In genomic region chr11:51607096-51607738, GRCm38 (mm10) we compare ENCODE assay signal across 8 mouse cellular contexts. TPM values are rescaled to one million over a fixed set of nuclear protein-coding genes. Genes with fewer than 3 reads are reported as not detected.
DNase-seq lines count a peak whose midpoint lies in the region; ATAC-seq and TF ChIP-seq lines count a peak whose summit lies in the region.

No protein-coding gene starts in this region.

- no peaks in the 10 kb centered on the region for H3K27me3 ChIP-seq in lung, embryonic 15.5 days
- H3K27me3 ChIP-seq in limb, embryonic 13.5 days = no peaks in the 10 kb centered on the region
- no peaks in the 10 kb centered on the region for H3K27me3 ChIP-seq in small intestine, adult 2 months (ENCODE audit: control insufficient read depth, insufficient read depth, low read length)

- H3K9me3 ChIP-seq in lung, embryonic 15.5 days = no peaks in the 10 kb centered on the region
- no peaks in the 10 kb centered on the region for H3K9me3 ChIP-seq in limb, embryonic 13.5 days

- peaks cover 29% of the 10 kb centered on the region for H3K4me1 ChIP-seq in lung, embryonic 15.5 days
- peaks cover 4% of the 10 kb centered on the region for H3K4me1 ChIP-seq in embryonic fibroblast, embryonic 13.5 days (ENCODE audit: control insufficient read depth, insufficient read depth, low read length)
- H3K4me1 ChIP-seq in limb, embryonic 13.5 days = peaks cover 37% of the 10 kb centered on the region
- peaks cover 3% of the 10 kb centered on the region for H3K4me1 ChIP-seq in small intestine, adult 2 months (ENCODE audit: control insufficient read depth, insufficient read depth, insufficient read length, low read length)

- WGBS in lung, embryonic 15.5 days = 7% methylated on average over 15 of the region's 15 CpGs
- WGBS in limb, embryonic 13.5 days = 7% methylated on average over 15 of the region's 15 CpGs
- WGBS in small intestine, adult 2 months = 2% methylated on average over 15 of the region's 15 CpGs

- DNase-seq in lung, postnatal 14 days = no peak
- DNase-seq in urinary bladder, adult 2 months (ENCODE audit: low spot score) = no peak
- DNase-seq in right cerebral cortex, adult 18-20 months = no peak
- no peak for DNase-seq in MN1 (ENCODE audit: low spot score)

- peak overlapping the region; percentile 80 for H3K4me2 ChIP-seq in lung, embryonic 15.5 days
- H3K4me2 ChIP-seq in limb, embryonic 13.5 days (replicated peaks) = peak overlapping the region; percentile 93

- H3K36me3 ChIP-seq in lung, embryonic 15.5 days = peaks cover 34% of the 10 kb centered on the region
- H3K36me3 ChIP-seq in limb, embryonic 13.5 days = peaks cover 35% of the 10 kb centered on the region
- H3K36me3 ChIP-seq in small intestine, adult 2 months (ENCODE audit: control insufficient read depth, insufficient read depth, low read length) = peaks cover 27% of the 10 kb centered on the region

- H3K9ac ChIP-seq in lung, embryonic 15.5 days = peak overlapping the region; percentile 88
- H3K9ac ChIP-seq in limb, embryonic 13.5 days = peak overlapping the region; percentile 100

- TF ChIP-seq CTCF in embryonic fibroblast, embryonic 13.5 days (IDR thresholded peaks at IDR 0.05; ENCODE audit: borderline replicate concordance, insufficient read depth, low read length) = no peak
- no peak for TF ChIP-seq CTCF in small intestine, adult 2 months (IDR thresholded peaks at IDR 0.05; ENCODE audit: extremely low read depth, insufficient read length, insufficient replicate concordance, low read depth, low read length)

- H3K4me3 ChIP-seq in lung, embryonic 15.5 days = peak overlapping the region; percentile 99
- peak overlapping the region; percentile 61 for H3K4me3 ChIP-seq in embryonic fibroblast, embryonic 13.5 days (ENCODE audit: insufficient read depth, low read length)
- peak overlapping the region; percentile 95 for H3K4me3 ChIP-seq in limb, embryonic 13.5 days
- H3K4me3 ChIP-seq in small intestine, adult 2 months (ENCODE audit: low read depth, low read length) = peak overlapping the region; percentile 88

- TF ChIP-seq POLR2A in embryonic fibroblast, embryonic 13.5 days (IDR thresholded peaks at IDR 0.05; ENCODE audit: low read depth, low read length) = no peak
- no peak for TF ChIP-seq POLR2A in small intestine, adult 2 months (IDR thresholded peaks at IDR 0.05; ENCODE audit: low read depth, low read length)

- peak; percentile 41 for ATAC-seq in lung, embryonic 15.5 days (ENCODE audit: borderline replicate concordance, extremely low read depth, low FRiP score, low TSS enrichment)
- peak; percentile 37; the same call in 1 of the 2 replicates for ATAC-seq in limb, embryonic 13.5 days (ENCODE audit: low FRiP score, low read depth)

- peak overlapping the region; percentile 94 for H3K27ac ChIP-seq in lung, embryonic 15.5 days
- peak overlapping the region; percentile 51 for H3K27ac ChIP-seq in embryonic fibroblast, embryonic 13.5 days (ENCODE audit: insufficient read depth, low read length)
- peak overlapping the region; percentile 94 for H3K27ac ChIP-seq in limb, embryonic 13.5 days
- H3K27ac ChIP-seq in small intestine, adult 2 months (ENCODE audit: insufficient read depth, low read depth, low read length) = peak overlapping the region; percentile 73

RNA-seq across cellular contexts. Expression of gene Hnrnpab, which starts 0.6 kb away (rescaled TPM):
- polyA plus RNA-seq in lung, embryonic 15.5 days (2015; fragmentation: Nextera tagmentation; extraction: Ambion mirVana) = 465 and 488 TPM in 2 replicates
- 361 and 364 TPM in 2 replicates for polyA plus RNA-seq in embryonic fibroblast, embryonic 13.5 days (2011; ENCODE audit: insufficient read length, low read depth, missing spikeins)
- 415 TPM in 2 replicates for polyA plus RNA-seq in limb, embryonic 13.5 days (2015; fragmentation: Nextera tagmentation; extraction: Ambion mirVana)
- 276 and 428 TPM in 2 replicates for polyA plus RNA-seq in small intestine, adult 2 months (2012; rRNA removed)
- 198 and 201 TPM in 2 replicates for polyA plus RNA-seq in urinary bladder, adult 2 months (2012; rRNA removed)

RNA-seq across cellular contexts. Expression of gene Nhp2, which starts 12.3 kb away (rescaled TPM):
- 126 and 144 TPM in 2 replicates for polyA plus RNA-seq in lung, embryonic 15.5 days (2015; fragmentation: Nextera tagmentation; extraction: Ambion mirVana)
- polyA plus RNA-seq in embryonic fibroblast, embryonic 13.5 days (2011; ENCODE audit: insufficient read length, low read depth, missing spikeins) = 61.2 and 70.9 TPM in 2 replicates
- polyA plus RNA-seq in limb, embryonic 13.5 days (2015; fragmentation: Nextera tagmentation; extraction: Ambion mirVana) = 129 and 141 TPM in 2 replicates
- polyA plus RNA-seq in small intestine, adult 2 months (2012; rRNA removed) = 33.8 and 45.0 TPM in 2 replicates
- polyA plus RNA-seq in urinary bladder, adult 2 months (2012; rRNA removed) = 48.8 and 55.7 TPM in 2 replicates

RNA-seq across cellular contexts. Expression of gene Phykpl, which starts 22.7 kb away (rescaled TPM):
- polyA plus RNA-seq in lung, embryonic 15.5 days (2015; fragmentation: Nextera tagmentation; extraction: Ambion mirVana) = 18.1 and 20.8 TPM in 2 replicates
- 12.0 and 14.2 TPM in 2 replicates for polyA plus RNA-seq in embryonic fibroblast, embryonic 13.5 days (2011; ENCODE audit: insufficient read length, low read depth, missing spikeins)
- 16.7 and 17.1 TPM in 2 replicates for polyA plus RNA-seq in limb, embryonic 13.5 days (2015; fragmentation: Nextera tagmentation; extraction: Ambion mirVana)
- 14.9 and 18.7 TPM in 2 replicates for polyA plus RNA-seq in small intestine, adult 2 months (2012; rRNA removed)
- 14.3 and 19.3 TPM in 2 replicates for polyA plus RNA-seq in urinary bladder, adult 2 months (2012; rRNA removed)

RNA-seq across cellular contexts. Expression of gene Rmnd5b, which starts 28.5 kb away (rescaled TPM):
- 43.7 and 43.8 TPM in 2 replicates for polyA plus RNA-seq in lung, embryonic 15.5 days (2015; fragmentation: Nextera tagmentation; extraction: Ambion mirVana)
- polyA plus RNA-seq in embryonic fibroblast, embryonic 13.5 days (2011; ENCODE audit: insufficient read length, low read depth, missing spikeins) = 17.5 and 20.0 TPM in 2 replicates
- 51.8 and 56.1 TPM in 2 replicates for polyA plus RNA-seq in limb, embryonic 13.5 days (2015; fragmentation: Nextera tagmentation; extraction: Ambion mirVana)
- polyA plus RNA-seq in small intestine, adult 2 months (2012; rRNA removed) = 36.0 and 45.9 TPM in 2 replicates
- 35.3 and 43.4 TPM in 2 replicates for polyA plus RNA-seq in urinary bladder, adult 2 months (2012; rRNA removed)

RNA-seq across cellular contexts. Expression of gene N4bp3, which starts 43.4 kb away (rescaled TPM):
- 46.2 and 46.6 TPM in 2 replicates for polyA plus RNA-seq in lung, embryonic 15.5 days (2015; fragmentation: Nextera tagmentation; extraction: Ambion mirVana)
- polyA plus RNA-seq in embryonic fibroblast, embryonic 13.5 days (2011; ENCODE audit: insufficient read length, low read depth, missing spikeins) = 0.35 and 1.8 TPM in 2 replicates
- polyA plus RNA-seq in limb, embryonic 13.5 days (2015; fragmentation: Nextera tagmentation; extraction: Ambion mirVana) = 31.1 and 32.4 TPM in 2 replicates
- polyA plus RNA-seq in small intestine, adult 2 months (2012; rRNA removed) = 2.5 and 5.0 TPM in 2 replicates
- polyA plus RNA-seq in urinary bladder, adult 2 months (2012; rRNA removed) = 4.2 and 4.9 TPM in 2 replicates
